Mouse (Mus musculus): ENCODE data around the gene Pls1. TPM values are rescaled to one million over a fixed set of nuclear protein-coding genes. Genes with fewer than 3 reads are reported as not detected.

Gene Pls1
- polyA plus RNA-seq, 1 experiment from 2014 or later = 45.6 TPM

GRCm38 (mm10) chr9:95815015-95815673 lies 30.0 kb downstream of the Pls1 start:
- Histone ChIP-seq H3K4me1 (replicated peaks; ENCODE audit: control insufficient read depth, insufficient read depth) (no peaks in the 10 kb centered on the region), H3K9me3 (ENCODE audit: control insufficient read depth, low read length) (no peaks in the 10 kb centered on the region), H3K27me3 (ENCODE audit: control insufficient read depth, insufficient read depth, low read length) (no peaks in the 10 kb centered on the region), H3K9ac (ENCODE audit: low read length) (no peak overlapping the region), H3K4me2 (replicated peaks; ENCODE audit: low read depth) (no peak overlapping the region), H3K4me3 (ENCODE audit: low read depth, low read length) (no peak overlapping the region), H3K36me3 (ENCODE audit: control insufficient read depth, insufficient read depth, low read length) (no peaks in the 10 kb centered on the region), H3K27ac (replicated peaks) (peak overlapping the region; percentile 41; the same call in 1 of the 2 replicates)
- TF ChIP-seq EP300 (optimal IDR thresholded peaks at IDR 0.05) = no peak
- TF ChIP-seq CTCF (IDR thresholded peaks at IDR 0.05; ENCODE audit: low read depth) = no peak
- DNase-seq (ENCODE audit: low spot score) (peak; percentile 51), ATAC-seq (ENCODE audit: low FRiP score, low TSS enrichment) (peak; percentile 66)
- 49% methylated on average over 11 of the region's 11 CpGs for WGBS

- Histone ChIP-seq H3K27me3 (ENCODE audit: control insufficient read depth, insufficient read depth, low read length) (no peaks in the 10 kb centered on the region), H3K9me3 (ENCODE audit: control insufficient read depth, low read length) (no peaks in the 10 kb centered on the region), H3K4me2 (replicated peaks; ENCODE audit: low read depth) (no peak overlapping the region), H3K36me3 (ENCODE audit: control insufficient read depth, insufficient read depth, low read length) (no peaks in the 10 kb centered on the region), H3K9ac (ENCODE audit: low read length) (no peak overlapping the region), H3K4me1 (replicated peaks; ENCODE audit: control insufficient read depth, insufficient read depth) (no peaks in the 10 kb centered on the region), H3K27ac (replicated peaks) (peak overlapping the region; percentile 9; the same call in 1 of the 2 replicates), H3K4me3 (ENCODE audit: low read depth, low read length) (no peak overlapping the region)
- 61% methylated on average over 20 of the region's 20 CpGs for WGBS
- ATAC-seq (ENCODE audit: low FRiP score, low TSS enrichment) (no peak), DNase-seq (ENCODE audit: low spot score) (no peak)
- no peak for TF ChIP-seq EP300 (optimal IDR thresholded peaks at IDR 0.05)
- no peak for TF ChIP-seq CTCF (IDR thresholded peaks at IDR 0.05; ENCODE audit: low read depth)
These were observed 31.2 kb downstream of the Pls1 start for GRCm38 (mm10) chr9:95813721-95814531.

- WGBS = 95% methylated on average over 4 of the region's 4 CpGs
- H3K27ac ChIP-seq (replicated peaks) = no peak overlapping the region; the same call in 1 of the 2 replicates
- peak; percentile 44; the same call in 1 of the 2 replicates for TF ChIP-seq CTCF (IDR thresholded peaks at IDR 0.05; ENCODE audit: low read depth)
- TF ChIP-seq EP300 (optimal IDR thresholded peaks at IDR 0.05) = no peak
These were observed 33.3 kb downstream of the Pls1 start for GRCm38 (mm10) chr9:95811817-95812216.

GRCm38 (mm10) chr9:95809596-95809995 lies 35.5 kb downstream of the Pls1 start:
- Histone ChIP-seq H3K27ac (replicated peaks) (no peak overlapping the region), H3K9me3 (ENCODE audit: control insufficient read depth, low read length) (no peaks in the 10 kb centered on the region), H3K27me3 (ENCODE audit: control insufficient read depth, insufficient read depth, low read length) (no peaks in the 10 kb centered on the region), H3K4me1 (replicated peaks; ENCODE audit: control insufficient read depth, insufficient read depth) (no peaks in the 10 kb centered on the region), H3K4me3 (ENCODE audit: low read depth, low read length) (no peak overlapping the region), H3K36me3 (ENCODE audit: control insufficient read depth, insufficient read depth, low read length) (no peaks in the 10 kb centered on the region), H3K4me2 (replicated peaks; ENCODE audit: low read depth) (no peak overlapping the region), H3K9ac (ENCODE audit: low read length) (no peak overlapping the region)
- DNase-seq (ENCODE audit: low spot score) = no peak
- ATAC-seq (ENCODE audit: low FRiP score, low TSS enrichment) = no peak
- WGBS = 77% methylated on average over 4 of the region's 4 CpGs
- TF ChIP-seq EP300 (optimal IDR thresholded peaks at IDR 0.05) = no peak
- TF ChIP-seq CTCF (IDR thresholded peaks at IDR 0.05; ENCODE audit: low read depth) = no peak

More at GRCm38 (mm10) chr9:95811817-95812216, 33.3 kb downstream of the Pls1 start:
- H3K27me3 ChIP-seq (ENCODE audit: control insufficient read depth, insufficient read depth, low read length) = no peaks in the 10 kb centered on the region
- no peak for DNase-seq (ENCODE audit: low spot score)
- H3K9ac ChIP-seq (ENCODE audit: low read length) = no peak overlapping the region
- H3K9me3 ChIP-seq (ENCODE audit: control insufficient read depth, low read length) = no peaks in the 10 kb centered on the region
- no peaks in the 10 kb centered on the region for H3K36me3 ChIP-seq (ENCODE audit: control insufficient read depth, insufficient read depth, low read length)
- no peak overlapping the region for H3K4me3 ChIP-seq (ENCODE audit: low read depth, low read length)
- no peaks in the 10 kb centered on the region for H3K4me1 ChIP-seq (replicated peaks; ENCODE audit: control insufficient read depth, insufficient read depth)
- ATAC-seq (ENCODE audit: low FRiP score, low TSS enrichment) = peak; percentile 81
- H3K4me2 ChIP-seq (replicated peaks; ENCODE audit: low read depth) = no peak overlapping the region

- Histone ChIP-seq H3K4me1 (replicated peaks; ENCODE audit: control insufficient read depth, insufficient read depth) (no peaks in the 10 kb centered on the region), H3K36me3 (ENCODE audit: control insufficient read depth, insufficient read depth, low read length) (no peaks in the 10 kb centered on the region), H3K4me3 (ENCODE audit: low read depth, low read length) (no peak overlapping the region), H3K9me3 (ENCODE audit: control insufficient read depth, low read length) (no peaks in the 10 kb centered on the region), H3K4me2 (replicated peaks; ENCODE audit: low read depth) (no peak overlapping the region), H3K27me3 (ENCODE audit: control insufficient read depth, insufficient read depth, low read length) (no peaks in the 10 kb centered on the region), H3K9ac (ENCODE audit: low read length) (no peak overlapping the region), H3K27ac (replicated peaks) (no peak overlapping the region)
- TF ChIP-seq CTCF (IDR thresholded peaks at IDR 0.05; ENCODE audit: low read depth) = no peak
- TF ChIP-seq EP300 (optimal IDR thresholded peaks at IDR 0.05) = no peak
- peak; percentile 75 for DNase-seq (ENCODE audit: low spot score)
- ATAC-seq (ENCODE audit: low FRiP score, low TSS enrichment) = peak; percentile 64
- 74% methylated on average over 12 of the region's 12 CpGs for WGBS
These were observed 39.7 kb downstream of the Pls1 start for GRCm38 (mm10) chr9:95805449-95805848.

GRCm38 (mm10) chr9:95803783-95804182 lies 41.3 kb downstream of the Pls1 start:
- TF ChIP-seq CTCF (IDR thresholded peaks at IDR 0.05; ENCODE audit: low read depth) (no peak), EP300 (optimal IDR thresholded peaks at IDR 0.05) (no peak)
- DNase-seq (ENCODE audit: low spot score) (no peak), ATAC-seq (ENCODE audit: low FRiP score, low TSS enrichment) (no peak)
- no peaks in the 10 kb centered on the region for H3K27me3 ChIP-seq (ENCODE audit: control insufficient read depth, insufficient read depth, low read length)
- H3K4me1 ChIP-seq (replicated peaks; ENCODE audit: control insufficient read depth, insufficient read depth) = no peaks in the 10 kb centered on the region
- H3K27ac ChIP-seq (replicated peaks) = no peak overlapping the region
- H3K36me3 ChIP-seq (ENCODE audit: control insufficient read depth, insufficient read depth, low read length) = no peaks in the 10 kb centered on the region
- H3K4me3 ChIP-seq (ENCODE audit: low read depth, low read length) = no peak overlapping the region
- no peak overlapping the region for H3K9ac ChIP-seq (ENCODE audit: low read length)
- 83% methylated on average over 3 of the region's 3 CpGs for WGBS
- H3K4me2 ChIP-seq (replicated peaks; ENCODE audit: low read depth) = no peak overlapping the region
- H3K9me3 ChIP-seq (ENCODE audit: control insufficient read depth, low read length) = no peaks in the 10 kb centered on the region

Measured in stomach, postnatal 0 days (tissue).